ENCODE assay signal across 8 mouse cellular contexts in genomic region chr5:134688086-134688717, GRCm38 (mm10). TPM values are rescaled to one million over a fixed set of nuclear protein-coding genes. Genes with fewer than 3 reads are reported as not detected.
DNase-seq lines count a peak whose midpoint lies in the region; ATAC-seq and TF ChIP-seq lines count a peak whose summit lies in the region.

TSS of gene Limk1 (minus strand) at chr5:134688598.

- no peaks in the 10 kb centered on the region for H3K27me3 ChIP-seq in kidney, postnatal 0 days (ENCODE audit: insufficient read depth, low read length)
- H3K27me3 ChIP-seq in forebrain, embryonic 14.5 days (replicated peaks; ENCODE audit: control insufficient read depth, insufficient read depth, low read length), result no peaks in the 10 kb centered on the region
- H3K27me3 ChIP-seq in neural tube, embryonic 12.5 days (replicated peaks), result no peaks in the 10 kb centered on the region

- peak within 1 kb of the TSS; percentile 74 for H3K4me3 ChIP-seq in kidney, postnatal 0 days (replicated peaks; ENCODE audit: low read depth, low read length)
- peak within 1 kb of the TSS; percentile 85 for H3K4me3 ChIP-seq in forebrain, embryonic 14.5 days (ENCODE audit: low read depth, low read length)
- H3K4me3 ChIP-seq in neural tube, embryonic 12.5 days, result peak within 1 kb of the TSS; percentile 90

- no peak for TF ChIP-seq CTCF in kidney, postnatal 0 days (IDR thresholded peaks at IDR 0.05; ENCODE audit: low read depth)

- no peaks in the 10 kb centered on the region for H3K9me3 ChIP-seq in kidney, postnatal 0 days (replicated peaks; ENCODE audit: low read length)
- no peaks in the 10 kb centered on the region for H3K9me3 ChIP-seq in forebrain, embryonic 14.5 days (replicated peaks; ENCODE audit: control insufficient read depth, low read length)
- no peaks in the 10 kb centered on the region for H3K9me3 ChIP-seq in neural tube, embryonic 12.5 days

- under 1% methylated on average over 47 of the region's 69 CpGs for WGBS in kidney, postnatal 0 days
- WGBS in forebrain, embryonic 14.5 days, result 0% methylated on average over 43 of the region's 69 CpGs
- under 1% methylated on average over 69 of the region's 69 CpGs for WGBS in neural tube, embryonic 12.5 days

- H3K4me1 ChIP-seq in kidney, postnatal 0 days (replicated peaks; ENCODE audit: insufficient read depth, low read length), result 0 out of 2 replicates have a peak, but pooled peaks cover 6% of the 10 kb centered on the region
- H3K4me1 ChIP-seq in forebrain, embryonic 14.5 days (ENCODE audit: control insufficient read depth, insufficient read depth, low read length), result peaks cover 9% of the 10 kb centered on the region
- peaks cover 25% of the 10 kb centered on the region for H3K4me1 ChIP-seq in neural tube, embryonic 12.5 days

- ATAC-seq in kidney, postnatal 0 days (replicated peaks; ENCODE audit: low FRiP score, low read depth), result peak; percentile 11
- ATAC-seq in forebrain, embryonic 14.5 days, result peak; percentile 22
- ATAC-seq in neural tube, embryonic 12.5 days (ENCODE audit: low FRiP score, low read depth), result peak; percentile 21

- no peaks in the 10 kb centered on the region for H3K36me3 ChIP-seq in kidney, postnatal 0 days (ENCODE audit: insufficient read depth, low read length)
- peaks cover 19% of the 10 kb centered on the region for H3K36me3 ChIP-seq in forebrain, embryonic 14.5 days (ENCODE audit: control insufficient read depth, insufficient read depth, low read length)
- peaks cover 29% of the 10 kb centered on the region for H3K36me3 ChIP-seq in neural tube, embryonic 12.5 days

- H3K27ac ChIP-seq in kidney, postnatal 0 days, result peak within 1 kb of the TSS; percentile 38; the same call in 1 of the 2 replicates
- peak within 1 kb of the TSS; percentile 82 for H3K27ac ChIP-seq in forebrain, embryonic 14.5 days (ENCODE audit: low read depth, low read length)
- peak within 1 kb of the TSS; percentile 75 for H3K27ac ChIP-seq in neural tube, embryonic 12.5 days

- DNase-seq in kidney, postnatal 0 days (ENCODE audit: low spot score), result no peak
- no peak for DNase-seq in kidney, postnatal 25 days
- no peak for DNase-seq in adrenal gland, adult 8-10 months
- no peak for DNase-seq in forebrain, embryonic 14.5 days (ENCODE audit: low spot score)
- no peak for DNase-seq in left cerebral cortex, adult 8-10 months (ENCODE audit: low spot score in 2 of 2)
- no peak for DNase-seq in adipocyte (ENCODE audit: low spot score)
- DNase-seq in frontal cortex, postnatal 10 days (ENCODE audit: low spot score in 2 of 2), result no peak

- peak within 1 kb of the TSS; percentile 72 for H3K9ac ChIP-seq in kidney, postnatal 0 days (ENCODE audit: low read depth, low read length)
- H3K9ac ChIP-seq in forebrain, embryonic 14.5 days (ENCODE audit: low read length), result peak within 1 kb of the TSS; percentile 95
- peak within 1 kb of the TSS; percentile 89 for H3K9ac ChIP-seq in neural tube, embryonic 12.5 days

- H3K4me2 ChIP-seq in kidney, postnatal 0 days (ENCODE audit: low read length), result peak within 1 kb of the TSS; percentile 95
- peak within 1 kb of the TSS; percentile 92 for H3K4me2 ChIP-seq in forebrain, embryonic 14.5 days (ENCODE audit: low read length)
- peak within 1 kb of the TSS; percentile 83 for H3K4me2 ChIP-seq in neural tube, embryonic 12.5 days (replicated peaks)

RNA-seq across cellular contexts. Expression of gene Limk1, which starts in this region (rescaled TPM):
- 3.4 and 3.6 TPM in 2 replicates for polyA plus RNA-seq in kidney, postnatal 0 days (2015; fragmentation: Nextera tagmentation; extraction: Ambion mirVana)
- 10 to 100 TPM; 22.4 to 25.4 (median 23.7) TPM for total RNA-seq in adrenal gland, adult 8-10 months (2022)
- polyA plus RNA-seq in forebrain, embryonic 14.5 days (2014; fragmentation: Nextera tagmentation; extraction: Ambion mirVana), result 14.0 and 16.4 TPM in 2 replicates
- total RNA-seq in left cerebral cortex, adult 8-10 months (2022), result 10 to 100 TPM; 58.8 to 65.9 (median 63.1) TPM
- polyA plus RNA-seq in neural tube, embryonic 12.5 days (2016; fragmentation: Nextera tagmentation; extraction: Ambion mirVana), result 18.8 and 24.3 TPM in 2 replicates
